Mouse (Mus musculus) megakaryocyte-erythroid progenitor cell, adult 5-6 weeks (primary cell): ENCODE measurements at regions not wholly inside any gene's neighbourhood (a gene's known extent, or its start where the extent isn't known, plus 50 kb on each side); places are given as distances from the start of the nearest gene placed in this dataset.
"Not testable (repeated sequence)": the region's sequence is repeated elsewhere in the genome, so short reads cannot be mapped to it uniquely, and the experiment has no call there.

Experiments used
- ATAC-seq: replicated peaks from 2 replicates; pipeline ENCODE4 v1.8.0; 2016; ENCODE audit warnings: mild to moderate bottlenecking, inconsistent platforms; ENCODE audit not compliant: severe bottlenecking, poor library complexity, low FRiP score, low TSS enrichment

DNA sequence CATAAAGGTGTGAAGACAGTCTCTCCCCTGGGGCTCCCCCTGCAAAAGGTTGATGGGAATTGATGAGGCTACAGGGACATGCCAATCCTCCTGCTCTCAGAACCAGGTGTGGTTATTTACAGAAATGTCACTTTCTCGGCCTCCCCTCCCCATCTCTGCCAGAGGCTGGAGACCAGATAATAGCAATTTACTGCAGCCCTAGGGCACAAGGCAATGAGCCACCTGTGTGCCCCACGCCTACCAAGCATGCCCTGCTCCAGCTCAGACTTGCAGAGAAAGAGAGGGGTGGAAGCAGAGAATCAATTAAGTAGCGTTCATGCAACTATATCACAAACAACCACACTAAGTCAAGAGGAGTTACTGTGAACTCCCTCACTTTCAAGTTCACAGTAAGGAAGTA lies 75.5 kb upstream of the Galnt18 start:
- no peak for ATAC-seq

DNA sequence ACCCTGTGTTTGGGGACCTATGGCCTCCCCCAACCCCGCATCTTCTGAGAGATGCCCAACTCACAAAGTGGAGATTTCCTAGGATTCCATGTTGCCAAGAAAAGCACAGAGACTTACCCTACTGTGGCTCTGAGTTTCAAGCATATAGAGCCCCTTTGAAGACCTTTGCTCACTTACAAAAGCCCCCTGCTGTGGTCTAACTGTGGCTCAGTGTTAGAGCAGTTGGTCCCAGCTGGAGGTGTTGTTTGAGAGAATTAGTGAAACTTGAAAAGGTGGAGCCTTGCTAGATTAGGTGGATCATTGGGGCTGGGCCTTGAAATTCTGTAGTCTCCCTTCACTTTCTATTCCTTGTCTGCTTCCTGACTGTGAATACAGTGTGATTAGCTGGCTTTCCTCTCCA lies 66.6 kb upstream of the Galnt18 start:
- ATAC-seq = no peak

DNA sequence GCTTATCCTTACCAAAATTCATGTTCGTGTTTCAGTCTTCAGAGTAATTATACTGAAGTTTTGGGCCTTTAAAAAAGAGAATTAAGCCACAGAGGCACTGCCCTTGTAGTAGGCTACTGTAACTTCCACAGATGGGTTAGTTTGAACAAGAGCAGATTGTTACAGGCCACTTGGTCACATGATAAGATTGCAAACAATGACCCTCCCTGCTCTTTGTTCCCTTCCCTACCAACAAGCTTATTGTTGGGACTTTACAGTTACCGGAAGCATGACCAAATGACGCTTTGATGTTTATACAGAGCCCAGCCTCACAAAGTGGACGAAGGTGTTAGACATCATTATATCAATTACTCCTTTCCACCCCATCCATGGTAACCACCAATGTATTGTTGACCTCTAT lies 63.9 kb upstream of the Galnt18 start:
- ATAC-seq = no peak

DNA sequence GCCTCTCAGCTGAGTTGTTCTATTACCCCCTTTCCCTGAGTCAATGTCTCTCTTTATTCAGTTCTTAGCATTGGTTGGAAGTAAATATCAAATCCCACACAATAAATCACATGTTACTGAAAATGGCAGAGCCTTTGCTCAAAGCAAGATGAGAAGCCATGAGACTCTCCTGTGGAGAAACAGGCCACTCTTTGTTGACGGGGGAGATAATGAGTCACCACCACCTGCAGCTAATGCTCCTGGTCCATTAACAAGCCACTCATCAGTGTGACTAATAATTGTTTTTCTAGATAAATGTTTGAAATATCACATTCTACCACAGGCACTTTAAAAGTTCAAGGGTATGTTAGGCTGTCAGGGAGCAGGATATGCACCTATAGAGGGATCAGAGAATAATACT lies 61.0 kb upstream of the Galnt18 start:
- no peak for ATAC-seq

DNA sequence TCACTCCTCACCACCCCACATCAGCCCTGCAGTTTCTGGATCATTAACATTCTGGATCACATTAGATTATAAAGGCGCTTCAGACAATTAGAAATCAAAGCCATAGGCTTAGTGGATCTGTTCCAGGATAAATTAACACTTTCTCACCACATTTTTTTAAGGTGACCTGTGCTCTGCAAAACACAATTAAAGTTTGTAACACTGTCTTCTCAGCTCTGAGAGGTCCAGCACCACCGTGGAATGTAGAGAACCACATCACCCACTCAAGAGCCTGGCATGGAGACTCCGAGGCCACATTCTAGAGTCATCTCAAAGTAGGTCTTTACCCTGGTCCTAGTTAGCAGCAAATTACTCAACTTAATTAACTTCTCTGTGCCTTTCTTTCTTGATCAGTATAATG lies 58.4 kb upstream of the Galnt18 start:
- no peak for ATAC-seq

DNA sequence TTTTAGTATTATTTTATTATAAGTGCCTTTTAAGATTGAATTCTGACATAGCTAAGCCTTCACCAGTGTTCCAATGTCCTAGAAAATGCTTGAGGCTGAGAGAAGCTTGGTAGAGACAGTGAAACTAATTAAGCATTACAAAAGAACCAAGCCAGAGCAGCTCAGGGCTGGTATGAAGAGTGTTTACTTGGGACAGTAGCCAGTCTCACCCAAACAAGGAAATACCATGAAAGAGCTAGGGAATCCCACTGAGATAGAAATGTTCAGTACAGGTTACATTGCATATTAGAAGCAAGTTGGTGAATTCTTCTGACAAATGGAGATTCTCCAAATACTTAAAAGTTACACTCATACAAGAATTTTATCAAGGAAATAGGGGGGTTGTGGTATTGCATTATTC lies 54.6 kb upstream of the Galnt18 start:
- ATAC-seq = not testable (repeated sequence)

DNA sequence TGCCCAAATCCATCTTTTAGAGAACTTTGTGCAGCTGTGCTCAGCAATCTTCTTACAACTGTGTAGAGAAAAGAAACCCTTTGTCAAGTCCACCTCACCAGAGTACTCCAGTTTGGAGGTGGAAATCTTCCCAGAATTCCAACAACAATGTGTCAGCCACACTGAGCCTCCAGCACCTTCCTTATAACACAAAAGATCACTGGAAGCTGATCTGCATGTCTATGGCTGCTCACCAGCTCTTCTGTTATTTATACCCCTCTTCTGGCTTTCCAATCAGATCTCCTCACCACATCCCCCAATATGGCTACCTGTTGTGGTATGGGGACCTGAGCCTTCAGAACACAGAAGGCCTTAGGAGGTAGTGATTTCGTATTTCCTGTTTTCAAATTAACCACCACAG lies 50.2 kb upstream of the Galnt18 start:
- no peak for ATAC-seq
